Mouse (Mus musculus) CH12.LX (cell line): ENCODE data around the gene Saa1. TPM values are rescaled to one million over a fixed set of nuclear protein-coding genes. Genes with fewer than 3 reads are reported as not detected.

Experiments used
- DNase-seq: peaks from one replicate; pipeline ENCODE4 v3.0.0-alpha.2; 2013; ENCODE audit errors: extremely low read depth
- H3K27ac ChIP-seq: 2 replicates; pipeline ENCODE4 v1.5.1; 2012; ENCODE audit warnings: low read depth, mild to moderate bottlenecking, control low read depth, moderate library complexity; ENCODE audit not compliant: insufficient read depth
- H3K27me3 ChIP-seq: replicated peaks from 2 replicates; pipeline ENCODE3; 2012; ENCODE audit warnings: inconsistent platforms
- H3K36me3 ChIP-seq, 2 experiments: replicated peaks in 1 of 2; 2 replicates each; pipeline versions ENCODE3 to v1.6.1; 2012; ENCODE audit warnings: inconsistent platforms in 1 of 2, low read length in 1 of 2, mild to moderate bottlenecking in 1 of 2, mixed read lengths in 1 of 2, moderate library complexity in 1 of 2; ENCODE audit not compliant: control insufficient read depth in 1 of 2, insufficient read depth in 1 of 2
- H3K4me1 ChIP-seq, 2 experiments: 2 replicates each; pipeline ENCODE4 v1.6.1; 2012; ENCODE audit warnings: inconsistent platforms in 1 of 2, moderate library complexity in 1 of 2; ENCODE audit not compliant: insufficient read depth in 2 of 2, control insufficient read depth in 1 of 2
- H3K4me2 ChIP-seq: 2 replicates; pipeline ENCODE4 v1.6.1; 2012; ENCODE audit warnings: low read depth, mild to moderate bottlenecking, control low read depth; ENCODE audit not compliant: poor library complexity, insufficient read depth, severe bottlenecking
- H3K4me3 ChIP-seq, 3 experiments: fragments of 150-350 bp in 1 of 3; sonication (generic) in 1 of 3; replicated peaks in 1 of 3; 2 replicates each; pipeline versions ENCODE3 to v1.5.1; 2011 to 2012; ENCODE audit warnings: low read depth in 2 of 3, low read length in 2 of 3, mild to moderate bottlenecking in 2 of 3, moderate library complexity in 2 of 3, control low read depth in 1 of 3, improper control_type of control experiment in 1 of 3, inconsistent platforms in 1 of 3, mixed read lengths in 1 of 3; ENCODE audit not compliant: poor library complexity in 1 of 3
- H3K79me2 ChIP-seq: replicated peaks from 2 replicates; pipeline ENCODE4 v1.6.1; 2012; ENCODE audit warnings: mild to moderate bottlenecking, moderate library complexity; ENCODE audit not compliant: control insufficient read depth, poor library complexity, insufficient read depth, severe bottlenecking; ENCODE audit errors: extremely low read depth
- H3K9ac ChIP-seq: 2 replicates; pipeline ENCODE4 v1.6.1; 2012; ENCODE audit warnings: low read depth, mild to moderate bottlenecking, control low read depth, moderate library complexity; ENCODE audit not compliant: insufficient read depth
- H3K9me3 ChIP-seq: replicated peaks from 2 replicates; pipeline ENCODE3; 2012; ENCODE audit warnings: low read length, inconsistent platforms, mixed read lengths
- BHLHE40 ChIP-seq: IDR thresholded peaks from 2 replicates; pipeline ENCODE4 v1.6.1; 2011; ENCODE audit warnings: mild to moderate bottlenecking, low read depth, low read length, improper control_type of control experiment
- CTCF ChIP-seq, 2 experiments: IDR thresholded peaks in 1 of 2; conservative IDR thresholded peaks in 1 of 2; 2 replicates each; pipeline ENCODE4 v1.5.1; 2011 to 2012; ENCODE audit warnings: low read depth in 2 of 2, low read length in 2 of 2, improper control_type of control experiment in 1 of 2, inconsistent platforms in 1 of 2, mild to moderate bottlenecking in 1 of 2, moderate library complexity in 1 of 2
- ELF1 ChIP-seq: IDR thresholded peaks from 2 replicates; pipeline ENCODE4 v1.6.1; 2014; ENCODE audit warnings: low read depth, mild to moderate bottlenecking, inconsistent platforms, low read length, improper control_type of control experiment
- EP300 ChIP-seq: IDR thresholded peaks from 2 replicates; pipeline ENCODE4 v1.6.1; 2011; ENCODE audit warnings: low read length, improper control_type of control experiment
- ETS1 ChIP-seq: conservative IDR thresholded peaks from 2 replicates; pipeline ENCODE4 v1.6.1; 2012; ENCODE audit warnings: low read depth, mild to moderate bottlenecking, inconsistent platforms, low read length, improper control_type of control experiment, moderate library complexity
- GABPA ChIP-seq: IDR thresholded peaks from 2 replicates; pipeline ENCODE4 v1.6.1; 2012; ENCODE audit warnings: low read depth, low read length, improper control_type of control experiment, inconsistent platforms; ENCODE audit not compliant: insufficient replicate concordance
- IRF4 ChIP-seq: IDR thresholded peaks from 2 replicates; pipeline ENCODE4 v1.6.1; 2014; ENCODE audit warnings: low read depth, mild to moderate bottlenecking, inconsistent platforms, low read length, improper control_type of control experiment
- JUN ChIP-seq: IDR thresholded peaks from 2 replicates; pipeline ENCODE4 v1.6.1; 2011; ENCODE audit warnings: low read depth, mild to moderate bottlenecking, low read length, improper control_type of control experiment, moderate library complexity; ENCODE audit not compliant: insufficient read depth
- JUND ChIP-seq: conservative IDR thresholded peaks from 2 replicates; pipeline ENCODE4 v1.6.1; 2011; ENCODE audit warnings: low read depth, low read length, improper control_type of control experiment
- KAT2A ChIP-seq: IDR thresholded peaks from 2 replicates; pipeline ENCODE4 v1.6.1; 2012; ENCODE audit warnings: low read length, improper control_type of control experiment, inconsistent platforms; ENCODE audit not compliant: insufficient replicate concordance
- MAFK ChIP-seq: IDR thresholded peaks from 2 replicates; pipeline ENCODE4 v1.6.1; 2011; ENCODE audit warnings: low read length, improper control_type of control experiment; ENCODE audit not compliant: insufficient replicate concordance
- MEF2A ChIP-seq: IDR thresholded peaks from 2 replicates; pipeline ENCODE4 v1.6.1; 2014; ENCODE audit warnings: low read depth, mild to moderate bottlenecking, inconsistent platforms, low read length, improper control_type of control experiment, borderline replicate concordance
- MXI1 ChIP-seq: IDR thresholded peaks from 2 replicates; pipeline ENCODE4 v1.6.1; 2011; ENCODE audit warnings: mild to moderate bottlenecking, low read depth, low read length, improper control_type of control experiment
- MYC ChIP-seq: IDR thresholded peaks from 2 replicates; pipeline ENCODE4 v1.6.1; 2011; ENCODE audit warnings: low read depth, mild to moderate bottlenecking, improper control_type of control experiment, low read length
- POLR2A ChIP-seq: IDR thresholded peaks from 2 replicates; pipeline ENCODE4 v1.6.1; 2011; ENCODE audit warnings: low read depth, mild to moderate bottlenecking, improper control_type of control experiment, low read length
- POLR2AphosphoS2 ChIP-seq: IDR thresholded peaks from 2 replicates; pipeline ENCODE4 v1.6.1; 2011; ENCODE audit warnings: low read depth, low read length, improper control_type of control experiment
- RAD21 ChIP-seq: IDR thresholded peaks from 2 replicates; pipeline ENCODE4 v1.6.1; 2011; ENCODE audit warnings: low read depth, mild to moderate bottlenecking, low read length, improper control_type of control experiment, moderate library complexity
- RCOR1 ChIP-seq: conservative IDR thresholded peaks from 2 replicates; pipeline ENCODE4 v1.6.1; 2012; ENCODE audit warnings: low read depth, mild to moderate bottlenecking, inconsistent platforms, low read length, improper control_type of control experiment
- SIN3A ChIP-seq: IDR thresholded peaks from 2 replicates; pipeline ENCODE4 v1.6.1; 2012; ENCODE audit warnings: low read length, improper control_type of control experiment, inconsistent platforms
- TCF12 ChIP-seq: IDR thresholded peaks from 2 replicates; pipeline ENCODE4 v1.6.1; 2014; ENCODE audit warnings: low read depth, mild to moderate bottlenecking, inconsistent platforms, low read length, improper control_type of control experiment
- UBTF ChIP-seq: IDR thresholded peaks from 2 replicates; pipeline ENCODE4 v1.6.1; 2012; ENCODE audit warnings: low read depth, mild to moderate bottlenecking, inconsistent platforms, low read length, improper control_type of control experiment, moderate library complexity
- USF1 ChIP-seq: IDR thresholded peaks from 2 replicates; pipeline ENCODE4 v1.6.1; 2014; ENCODE audit warnings: low read depth, mild to moderate bottlenecking, inconsistent platforms, low read length, improper control_type of control experiment
- USF2 ChIP-seq: conservative IDR thresholded peaks from 2 replicates; pipeline ENCODE4 v1.6.1; 2011; ENCODE audit warnings: low read depth, low read length, improper control_type of control experiment
- ZC3H11A ChIP-seq: IDR thresholded peaks from 2 replicates; pipeline ENCODE4 v1.6.1; 2012; ENCODE audit warnings: low read depth, mild to moderate bottlenecking, inconsistent platforms, low read length, improper control_type of control experiment
- ZKSCAN1 ChIP-seq: IDR thresholded peaks from 2 replicates; pipeline ENCODE4 v1.6.1; 2012; ENCODE audit warnings: low read depth, inconsistent platforms, low read length, improper control_type of control experiment, borderline replicate concordance
- ZMIZ1 ChIP-seq: IDR thresholded peaks from 2 replicates; pipeline ENCODE4 v1.6.1; 2012; ENCODE audit warnings: low read depth, mild to moderate bottlenecking, inconsistent platforms, low read length, improper control_type of control experiment
- ZNF384 ChIP-seq: IDR thresholded peaks from 2 replicates; pipeline ENCODE4 v1.6.1; 2012; ENCODE audit warnings: low read depth, low read length, improper control_type of control experiment, inconsistent platforms
- dilution Hi-C: fragments of 300-500 bp; cut with MboI; formaldehyde crosslinking; loops from 2 replicates; pipeline ENCODE4 v1.14.3; 2020; ENCODE audit warnings: low sequenced_read_pairs; ENCODE audit not compliant: extremely low pct_unique_long_range_greater_than_20kb, extremely low pct_ligation_motif_present
- in situ Hi-C: fragments of 300-500 bp; cut with MboI; formaldehyde crosslinking; loops from 3 replicates; pipeline ENCODE4 v1.14.3; 2019; ENCODE audit warnings: low sequenced_read_pairs, low pct_ligation_motif_present, low pct_unique_long_range_greater_than_20kb, mixed read lengths
- polyA plus RNA-seq: library from polyadenylated mRNA; unstranded; fragments of >175 nt; gene quantifications from 2 replicates; pipeline ENCODE4 v1.2.1, GENCODE M21; 2012; ENCODE audit warnings: low read depth; ENCODE audit not compliant: insufficient read length
- total RNA-seq, 2 experiments: library from RNA; depleted of rRNA; stranded (reverse); fragments of 300-350 nt in 1 of 2; fragments of >200 nt in 1 of 2; gene quantifications; 2 replicates each; pipeline ENCODE4 v1.2.3; 2012 to 2014

Saa1 gene
- total and polyA plus RNA-seq, 3 experiments, result not detected

DNA sequence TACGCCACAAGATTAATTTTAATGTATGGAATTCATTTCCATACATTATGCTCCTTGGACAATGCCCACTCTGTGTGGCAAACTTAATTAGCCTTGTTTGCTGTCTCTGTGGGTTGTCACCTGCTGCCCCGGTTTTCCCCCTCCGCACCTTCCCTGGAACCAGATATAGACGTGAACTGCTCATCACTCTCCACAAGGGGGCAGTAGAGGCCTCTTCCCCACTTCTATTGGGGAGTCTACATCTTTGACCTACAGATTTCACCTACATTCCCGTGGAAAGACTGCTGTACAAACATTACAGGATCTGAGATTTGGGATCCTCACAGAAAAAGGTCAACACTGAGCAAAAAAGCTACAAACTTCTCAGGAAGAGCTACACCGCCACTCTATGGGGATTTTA, 28.3 kb downstream of the Saa1 start (continued):
- TF ChIP-seq USF1 (no peak), CTCF (conservative IDR thresholded peaks at IDR 0.05 in 1 of 2, IDR thresholded peaks at IDR 0.05 in 1 of 2; ENCODE audit: low read depth in 2 of 2, low read length in 2 of 2) (peak; percentile 58 to 85), GABPA (no peak), KAT2A (no peak), ETS1 (no peak), ZC3H11A (peak; percentile 67), SIN3A (0 out of 2 replicates have a peak, but pooled peaks have one; percentile 25), MAFK (no peak), USF2 (no peak), RCOR1 (no peak), ELF1 (no peak), ZKSCAN1 (no peak), MYC (no peak)

DNA sequence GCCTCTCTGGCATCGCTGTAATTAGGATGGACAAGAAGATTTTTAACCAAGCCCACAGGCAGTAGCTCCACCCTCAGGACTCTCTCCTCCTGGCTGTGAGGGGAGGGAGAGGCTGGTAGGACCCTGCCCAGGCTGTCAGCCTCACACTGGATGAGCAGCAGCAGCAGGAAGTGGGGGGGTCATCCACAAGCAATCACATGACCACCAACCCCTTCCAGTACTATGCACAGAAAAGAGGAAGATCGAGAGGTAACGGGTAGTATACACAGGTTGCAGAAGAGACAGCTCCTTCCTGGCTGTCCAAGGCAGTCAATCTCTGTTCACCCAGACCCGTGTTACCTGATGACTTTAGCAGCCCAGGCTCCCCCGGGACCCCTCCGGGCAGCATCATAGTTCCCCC, 30.5 kb downstream of the Saa1 start:
- peaks cover 3 to 11% of the 10 kb centered on the region in 2 experiments for H3K36me3 ChIP-seq
- in situ Hi-C loops (loop anchor here (5.0 kb wide), 1 partner anchor 55 kb away; no protein-coding TSS in a partner anchor), dilution Hi-C loops (no loop called here)
- no peak overlapping the region for H3K4me2 ChIP-seq
- DNase-seq, result peak; percentile 49
- H3K9ac ChIP-seq, result no peak overlapping the region
- no peak overlapping the region for H3K27ac ChIP-seq
- TF ChIP-seq POLR2A (0 out of 2 replicates have a peak, but pooled peaks have one; percentile 27), USF1 (peak; percentile 28; the same call in 1 of the 2 replicates), ELF1 (peak; percentile 28; the same call in 1 of the 2 replicates), RAD21 (no peak)
- peaks cover 6% of the 10 kb centered on the region; the same call in 1 of the 2 replicates for H3K79me2 ChIP-seq
- H3K27me3 ChIP-seq, result no peaks in the 10 kb centered on the region
- H3K4me1 ChIP-seq, result peaks cover 3 to 36% of the 10 kb centered on the region in 2 experiments; a peak in 3 of 4 replicates
- no peak overlapping the region for H3K4me3 ChIP-seq
- H3K9me3 ChIP-seq, result no peaks in the 10 kb centered on the region

DNA sequence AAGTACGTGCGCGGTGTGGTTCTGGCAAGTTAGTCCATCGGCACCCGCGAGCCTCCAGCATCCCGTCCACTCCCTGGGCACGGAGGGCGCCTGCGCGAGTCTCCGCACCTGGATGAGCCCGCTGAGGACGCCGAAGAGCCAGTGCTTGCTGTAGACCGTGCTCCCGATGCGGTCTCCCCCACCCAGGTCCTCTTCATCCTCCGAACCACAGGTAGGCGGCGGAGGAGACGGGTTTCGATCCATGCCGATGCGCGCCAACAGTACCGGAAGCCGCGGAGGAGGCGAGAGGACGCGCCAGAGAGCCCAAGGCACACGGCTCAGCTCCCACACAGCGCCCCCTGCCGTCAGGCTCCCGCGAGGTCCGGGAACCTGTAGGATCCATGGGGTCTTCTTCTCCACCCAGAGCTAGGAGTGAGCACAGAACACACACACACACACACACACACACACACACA, 32.4 kb downstream of the Saa1 start, which contains the start of gene Saal1:
Gene Saal1, minus strand, starts transcription at position 291 of the 455 bp plus-strand sequence.
- Histone ChIP-seq H3K27ac (peak within 1 kb of the TSS; percentile 82), H3K9me3 (no peaks in the 10 kb centered on the region), H3K79me2 (peaks cover 6% of the 10 kb centered on the region; the same call in 1 of the 2 replicates), H3K27me3 (no peaks in the 10 kb centered on the region), H3K4me3 (peak within 1 kb of the TSS; percentile 79 to 88 (median 88)), H3K4me1 (peaks cover 3 to 36% of the 10 kb centered on the region in 2 experiments; a peak in 3 of 4 replicates), H3K36me3 (peaks cover 13 to 28% of the 10 kb centered on the region in 2 experiments), H3K9ac (peak within 1 kb of the TSS; percentile 73), H3K4me2 (peak within 1 kb of the TSS; percentile 74; the same call in 1 of the 2 replicates)
- in situ Hi-C loops (loop anchor here (5.0 kb wide), 1 partner anchor 57 kb away; no protein-coding TSS in a partner anchor), dilution Hi-C loops (no loop called here)
- DNase-seq, result peak; percentile 88
- 0 out of 2 replicates have a peak, but pooled peaks have one; percentile 35 for TF ChIP-seq MEF2A
- no peak for TF ChIP-seq ZNF384
- no peak for TF ChIP-seq EP300
- peak; percentile 59; the same call in 1 of the 2 replicates for TF ChIP-seq ZMIZ1
- TF ChIP-seq UBTF, result no peak
- no peak for TF ChIP-seq POLR2AphosphoS2
- no peak for TF ChIP-seq RAD21
- TF ChIP-seq RCOR1, result no peak
- peak; percentile 63; the same call in 1 of the 2 replicates for TF ChIP-seq IRF4
- TF ChIP-seq POLR2A, result peak; percentile 88
- TF ChIP-seq CTCF (conservative IDR thresholded peaks at IDR 0.05 in 1 of 2, IDR thresholded peaks at IDR 0.05 in 1 of 2; ENCODE audit: low read depth in 2 of 2, low read length in 2 of 2), result peak in 1 of 2 experiments; percentile 71; a peak in 2 of 4 replicates
- TF ChIP-seq TCF12, result peak; percentile 76
- TF ChIP-seq BHLHE40, result 0 out of 2 replicates have a peak, but pooled peaks have one; percentile 30
- no peak for TF ChIP-seq JUND
- no peak; the same call in 1 of the 2 replicates for TF ChIP-seq GABPA
- no peak for TF ChIP-seq USF1
- peak; percentile 80 for TF ChIP-seq ELF1
- TF ChIP-seq MYC, result 0 out of 2 replicates have a peak, but pooled peaks have one; percentile 63
- TF ChIP-seq MAFK, result no peak
- TF ChIP-seq JUN, result no peak
- peak; percentile 73; the same call in 1 of the 2 replicates for TF ChIP-seq KAT2A
- no peak; the same call in none of the 2 replicates for TF ChIP-seq MXI1
